Mouse (Mus musculus) hindbrain, postnatal 0 days (tissue): Measurements from ENCODE around the gene Tecta. TPM values are rescaled to one million over a fixed set of nuclear protein-coding genes. Genes with fewer than 3 reads are reported as not detected.
A peak's percentile ranks its signal among the peaks of the same experiment; 100 is the strongest.

Source experiments
- ATAC-seq: fragments of 200-750 bp; cut with Nextera tagmentation; 2 replicates; pipeline ENCODE4 v1.8.0; 2017; ENCODE audit warnings: mild to moderate bottlenecking, moderate TSS enrichment, moderate library complexity
- DNase-seq: peaks from one replicate; pipeline ENCODE4 v3.0.0-alpha.2; 2015; ENCODE audit warnings: low spot score
- H3K27ac ChIP-seq: fragments of 300-500 bp; sonication (generic); 2 replicates; pipeline ENCODE4 v1.5.1; 2014; ENCODE audit warnings: mild to moderate bottlenecking
- H3K27me3 ChIP-seq: fragments of 300-500 bp; sonication (generic); 2 replicates; pipeline ENCODE4 v1.6.1; 2014; ENCODE audit warnings: low read length, mixed read lengths; ENCODE audit not compliant: insufficient read depth
- H3K36me3 ChIP-seq: fragments of 300-500 bp; sonication (generic); 2 replicates; pipeline ENCODE4 v1.6.1; 2014; ENCODE audit warnings: low read length, mixed read lengths; ENCODE audit not compliant: insufficient read depth
- H3K4me1 ChIP-seq: fragments of 300-500 bp; sonication (generic); 2 replicates; pipeline ENCODE4 v1.6.1; 2014; ENCODE audit warnings: antibody characterized with exemption, low read length, mixed read lengths; ENCODE audit not compliant: insufficient read depth
- H3K4me2 ChIP-seq: fragments of 300-500 bp; sonication (generic); 2 replicates; pipeline ENCODE4 v1.6.1; 2014; ENCODE audit warnings: low read depth, mild to moderate bottlenecking, low read length, moderate library complexity, mixed read lengths
- H3K4me3 ChIP-seq: fragments of 300-500 bp; sonication (generic); 2 replicates; pipeline ENCODE4 v1.5.1; 2014; ENCODE audit warnings: low read length
- H3K9ac ChIP-seq: fragments of 300-500 bp; sonication (generic); replicated peaks from 2 replicates; pipeline ENCODE4 v1.6.1; 2014; ENCODE audit warnings: mild to moderate bottlenecking, low read length, moderate library complexity, mixed read lengths
- H3K9me3 ChIP-seq: fragments of 300-500 bp; sonication (generic); 2 replicates; pipeline ENCODE4 v1.6.1; 2016; ENCODE audit warnings: low read length, mixed read lengths
- CTCF ChIP-seq: IDR thresholded peaks from 2 replicates; pipeline ENCODE4 v1.5.1; 2016; ENCODE audit warnings: antibody characterized with exemption, control low read depth, low read depth
- WGBS: fragments of 180-500 bp; shearing (Covaris S2); extraction: QIAGEN DNeasy Blood & Tissue Kit; methylation state at CpG from one replicate; pipeline ENCODE4 v1.1.7; 2014; 5-methylcytosine and 5-hydroxymethylcytosine counted together
- polyA plus RNA-seq: library from polyadenylated mRNA; unstranded; fragments of >200 nt; fragmentation: Nextera tagmentation; extraction: Ambion mirVana; gene quantifications from 2 replicates; pipeline ENCODE4 v1.2.1, GENCODE M21; 2015
- total RNA-seq: library from RNA; depleted of rRNA; stranded (reverse); fragments of >200 nt; gene quantifications from 2 replicates; pipeline ENCODE4 v1.2.3, GENCODE M21; 2014

Gene Tecta
- total and polyA plus RNA-seq, 2 experiments from 2014 or later: 0.16 to 0.43 TPM

- WGBS: 22% methylated on average over 11 of the region's 11 CpGs
- ATAC-seq (peak; percentile 70), DNase-seq (peak; percentile 91)
- peak; percentile 73 for TF ChIP-seq CTCF
- no peak overlapping the region for H3K4me3 ChIP-seq
- no peaks in the 10 kb centered on the region for H3K4me1 ChIP-seq
- H3K4me2 ChIP-seq: no peak overlapping the region
- no peaks in the 10 kb centered on the region for H3K36me3 ChIP-seq
- H3K9me3 ChIP-seq: no peaks in the 10 kb centered on the region
- H3K9ac ChIP-seq: no peak overlapping the region
- no peaks in the 10 kb centered on the region for H3K27me3 ChIP-seq
- no peak overlapping the region for H3K27ac ChIP-seq
Measured at GRCm38 (mm10) chr9:42326688-42327440, 72.9 kb downstream of the Tecta start.

GRCm38 (mm10) chr9:42324640-42325394 is 74.9 kb downstream of the Tecta start:
- whole genome bisulfite sequencing: 54% methylated on average over 29 of the region's 29 CpGs
- Histone ChIP-seq H3K27me3 (no peaks in the 10 kb centered on the region), H3K4me2 (peak overlapping the region; percentile 37), H3K4me1 (no peaks in the 10 kb centered on the region), H3K9me3 (no peaks in the 10 kb centered on the region), H3K9ac (no peak overlapping the region), H3K36me3 (no peaks in the 10 kb centered on the region), H3K27ac (no peak overlapping the region), H3K4me3 (no peak overlapping the region)
- ATAC-seq (no peak), DNase-seq (no peak)
- TF ChIP-seq CTCF: peak; percentile 57

GRCm38 (mm10) chr9:42323238-42323637 is 76.5 kb downstream of the Tecta start:
- no peak for DNase-seq
- no peak for ATAC-seq
- Histone ChIP-seq H3K4me2 (no peak overlapping the region), H3K27me3 (no peaks in the 10 kb centered on the region), H3K4me1 (no peaks in the 10 kb centered on the region), H3K4me3 (no peak overlapping the region), H3K27ac (no peak overlapping the region), H3K9ac (no peak overlapping the region), H3K9me3 (no peaks in the 10 kb centered on the region), H3K36me3 (no peaks in the 10 kb centered on the region)
- WGBS: 93% methylated on average over 8 of the region's 8 CpGs
- no peak for TF ChIP-seq CTCF

- DNase-seq (no peak), ATAC-seq (no peak)
- H3K9ac ChIP-seq: no peak overlapping the region
- no peak overlapping the region for H3K4me3 ChIP-seq
- H3K4me2 ChIP-seq: no peak overlapping the region
- no peaks in the 10 kb centered on the region for H3K36me3 ChIP-seq
- no peaks in the 10 kb centered on the region for H3K27me3 ChIP-seq
- H3K27ac ChIP-seq: no peak overlapping the region
- TF ChIP-seq CTCF: no peak
- H3K9me3 ChIP-seq: no peaks in the 10 kb centered on the region
- no peaks in the 10 kb centered on the region for H3K4me1 ChIP-seq
- 94% methylated on average over 2 of the region's 2 CpGs for WGBS
Measured at GRCm38 (mm10) chr9:42321442-42321841, 78.3 kb downstream of the Tecta start.

GRCm38 (mm10) chr9:42320616-42321015 is 79.1 kb downstream of the Tecta start:
- Histone ChIP-seq H3K27me3 (no peaks in the 10 kb centered on the region), H3K4me1 (no peaks in the 10 kb centered on the region), H3K27ac (no peak overlapping the region), H3K36me3 (no peaks in the 10 kb centered on the region), H3K4me3 (no peak overlapping the region), H3K9ac (no peak overlapping the region), H3K9me3 (no peaks in the 10 kb centered on the region), H3K4me2 (no peak overlapping the region)
- DNase-seq: no peak
- 93% methylated on average over 7 of the region's 7 CpGs for WGBS
- ATAC-seq: no peak
- peak; percentile 24; the same call in 1 of the 2 replicates for TF ChIP-seq CTCF

- no peak overlapping the region for H3K9ac ChIP-seq
- no peak overlapping the region for H3K4me3 ChIP-seq
- DNase-seq (no peak), ATAC-seq (no peak)
- TF ChIP-seq CTCF: no peak
- H3K27me3 ChIP-seq: no peaks in the 10 kb centered on the region
- no peak overlapping the region for H3K4me2 ChIP-seq
- WGBS: 87% methylated on average over 9 of the region's 9 CpGs
- H3K9me3 ChIP-seq: no peaks in the 10 kb centered on the region
- no peak overlapping the region for H3K27ac ChIP-seq
- H3K4me1 ChIP-seq: no peaks in the 10 kb centered on the region
- no peaks in the 10 kb centered on the region for H3K36me3 ChIP-seq
Measured at GRCm38 (mm10) chr9:42318455-42318987, 81.2 kb downstream of the Tecta start.
